Mouse (Mus musculus): ENCODE measurements at regions not wholly inside any gene's neighbourhood (a gene's known extent, or its start where the extent isn't known, plus 50 kb on each side); places are given as distances from the start of the nearest gene placed in this dataset.

GRCm38 (mm10) chr14:48906956-48907355, 158.9 kb upstream of the Ap5m1 start:
- in situ Hi-C loops (cut with MboI; ENCODE audit: low pct_ligation_motif_present, low pct_unique_long_range_greater_than_20kb, low sequenced_read_pairs) (no loop called here), dilution Hi-C loops (cut with MboI; ENCODE audit: extremely low pct_ligation_motif_present, extremely low pct_unique_long_range_greater_than_20kb, low sequenced_read_pairs) (no loop called here)
- Histone ChIP-seq H3K79me2 (replicated peaks; ENCODE audit: control insufficient read depth, extremely low read depth, insufficient read depth, poor library complexity, severe bottlenecking) (no peaks in the 10 kb centered on the region), H3K36me3 (replicated peaks in 1 of 2; ENCODE audit: control insufficient read depth in 1 of 2, insufficient read depth in 1 of 2, low read length in 1 of 2) (no peaks in the 10 kb centered on the region), H3K4me3 (replicated peaks in 1 of 3; ENCODE audit: low read depth in 2 of 3, low read length in 2 of 3, poor library complexity in 1 of 3) (no peak overlapping the region), H3K9me3 (replicated peaks; ENCODE audit: low read length) (no peaks in the 10 kb centered on the region), H3K4me1 (ENCODE audit: control insufficient read depth in 1 of 2, insufficient read depth in 2 of 2) (no peaks in the 10 kb centered on the region), H3K4me2 (ENCODE audit: insufficient read depth, low read depth, poor library complexity, severe bottlenecking) (no peak overlapping the region), H3K9ac (ENCODE audit: insufficient read depth, low read depth) (no peak overlapping the region), H3K27ac (ENCODE audit: insufficient read depth, low read depth) (no peak overlapping the region), H3K27me3 (replicated peaks) (no peaks in the 10 kb centered on the region)
- TF ChIP-seq SMC3 (IDR thresholded peaks at IDR 0.05; ENCODE audit: low read depth, low read length) (no peak), NRF1 (IDR thresholded peaks at IDR 0.05; ENCODE audit: low read depth, low read length) (no peak), GABPA (IDR thresholded peaks at IDR 0.05; ENCODE audit: insufficient replicate concordance, low read depth, low read length) (no peak), UBTF (IDR thresholded peaks at IDR 0.05; ENCODE audit: low read depth, low read length) (no peak), MAX (IDR thresholded peaks at IDR 0.05; ENCODE audit: low read length) (no peak), MAFK (IDR thresholded peaks at IDR 0.05; ENCODE audit: insufficient replicate concordance, low read length) (no peak), TCF12 (IDR thresholded peaks at IDR 0.05; ENCODE audit: low read depth, low read length) (no peak), IRF4 (IDR thresholded peaks at IDR 0.05; ENCODE audit: low read depth, low read length) (no peak), NELFE (IDR thresholded peaks at IDR 0.05; ENCODE audit: low read depth, low read length) (no peak), HCFC1 (IDR thresholded peaks at IDR 0.05; ENCODE audit: low read depth, low read length) (no peak), MXI1 (IDR thresholded peaks at IDR 0.05; ENCODE audit: low read depth, low read length) (no peak), MAZ (IDR thresholded peaks at IDR 0.05; ENCODE audit: low read depth, low read length) (no peak), E2F4 (IDR thresholded peaks at IDR 0.05; ENCODE audit: insufficient replicate concordance, low read depth, low read length) (no peak), POLR2AphosphoS2 (IDR thresholded peaks at IDR 0.05; ENCODE audit: low read depth, low read length) (no peak), CHD1 (IDR thresholded peaks at IDR 0.05; ENCODE audit: low read depth, low read length) (no peak), USF1 (IDR thresholded peaks at IDR 0.05; ENCODE audit: low read depth, low read length) (no peak), CTCF (conservative IDR thresholded peaks at IDR 0.05 in 1 of 2, IDR thresholded peaks at IDR 0.05 in 1 of 2; ENCODE audit: low read depth in 2 of 2, low read length in 2 of 2) (no peak)
- DNase-seq (ENCODE audit: extremely low read depth) = no peak

GRCm38 (mm10) chr14:48904576-48904975, 161.3 kb upstream of the Ap5m1 start:
- Histone ChIP-seq H3K9me3 (replicated peaks; ENCODE audit: low read length) (no peaks in the 10 kb centered on the region), H3K4me1 (ENCODE audit: control insufficient read depth in 1 of 2, insufficient read depth in 2 of 2) (no peaks in the 10 kb centered on the region), H3K79me2 (replicated peaks; ENCODE audit: control insufficient read depth, extremely low read depth, insufficient read depth, poor library complexity, severe bottlenecking) (no peaks in the 10 kb centered on the region), H3K9ac (ENCODE audit: insufficient read depth, low read depth) (no peak overlapping the region), H3K36me3 (replicated peaks in 1 of 2; ENCODE audit: control insufficient read depth in 1 of 2, insufficient read depth in 1 of 2, low read length in 1 of 2) (no peaks in the 10 kb centered on the region), H3K27ac (ENCODE audit: insufficient read depth, low read depth) (no peak overlapping the region), H3K4me2 (ENCODE audit: insufficient read depth, low read depth, poor library complexity, severe bottlenecking) (no peak overlapping the region), H3K27me3 (replicated peaks) (no peaks in the 10 kb centered on the region), H3K4me3 (replicated peaks in 1 of 3; ENCODE audit: low read depth in 2 of 3, low read length in 2 of 3, poor library complexity in 1 of 3) (no peak overlapping the region)
- dilution Hi-C loops (cut with MboI; ENCODE audit: extremely low pct_ligation_motif_present, extremely low pct_unique_long_range_greater_than_20kb, low sequenced_read_pairs) = no loop called here
- DNase-seq (ENCODE audit: extremely low read depth) = no peak
- TF ChIP-seq NELFE (IDR thresholded peaks at IDR 0.05; ENCODE audit: low read depth, low read length) (no peak), PAX5 (IDR thresholded peaks at IDR 0.05; ENCODE audit: low read length) (no peak), HCFC1 (IDR thresholded peaks at IDR 0.05; ENCODE audit: low read depth, low read length) (no peak), TCF12 (IDR thresholded peaks at IDR 0.05; ENCODE audit: low read depth, low read length) (no peak), MAFK (IDR thresholded peaks at IDR 0.05; ENCODE audit: insufficient replicate concordance, low read length) (no peak), KAT2A (IDR thresholded peaks at IDR 0.05; ENCODE audit: insufficient replicate concordance, low read length) (no peak)
- in situ Hi-C loops (cut with MboI; ENCODE audit: low pct_ligation_motif_present, low pct_unique_long_range_greater_than_20kb, low sequenced_read_pairs) = no loop called here
